Mouse (Mus musculus): Measurements from ENCODE around the gene Acoxl.

The Acoxl gene

GRCm38 (mm10) chr2:127838576-127838975, at the start of gene Acoxl:
Gene Acoxl, plus strand, starts transcription at chr2:127838876.
- no peak for DNase-seq (ENCODE audit: low read depth, low spot score)

GRCm38 (mm10) chr2:127789138-127789537, 49.5 kb upstream of the Acoxl start:
- DNase-seq (ENCODE audit: low read depth, low spot score), result no peak

GRCm38 (mm10) chr2:127789651-127790270, 48.9 kb upstream of the Acoxl start:
- no peak for DNase-seq (ENCODE audit: low read depth, low spot score)

GRCm38 (mm10) chr2:127791919-127792603, 46.6 kb upstream of the Acoxl start, which contains the start of gene Mtln:
Gene Mtln, minus strand, starts transcription at chr2:127792488.
- DNase-seq (ENCODE audit: low read depth, low spot score), result peak; percentile 80

- DNase-seq (ENCODE audit: low read depth, low spot score), result peak; percentile 95
These were observed 7.1 kb upstream of the Acoxl start, which contains the start of gene Bub1 for GRCm38 (mm10) chr2:127831401-127832102. Gene Bub1, minus strand, starts transcription at chr2:127831865.

GRCm38 (mm10) chr2:127832103-127832832, 6.4 kb upstream of the Acoxl start:
- no peak for DNase-seq (ENCODE audit: low read depth, low spot score)

- DNase-seq (ENCODE audit: low read depth, low spot score), result peak; percentile 57
These were observed 5.9 kb upstream of the Acoxl start for GRCm38 (mm10) chr2:127832833-127833190.

- DNase-seq (ENCODE audit: low read depth, low spot score), result no peak
These were observed 749 bp downstream of the Acoxl start for GRCm38 (mm10) chr2:127839425-127839824.

GRCm38 (mm10) chr2:127841402-127841801, 2.7 kb downstream of the Acoxl start:
- DNase-seq (ENCODE audit: low read depth, low spot score), result no peak

- DNase-seq (ENCODE audit: low read depth, low spot score), result no peak
These were observed 3.7 kb downstream of the Acoxl start for GRCm38 (mm10) chr2:127842421-127842820.

GRCm38 (mm10) chr2:127845346-127845982, 6.8 kb downstream of the Acoxl start:
- DNase-seq (ENCODE audit: low read depth, low spot score), result peak; percentile 7

GRCm38 (mm10) chr2:127846008-127846407, 7.3 kb downstream of the Acoxl start:
- DNase-seq (ENCODE audit: low read depth, low spot score), result no peak

GRCm38 (mm10) chr2:127846571-127846970, 7.9 kb downstream of the Acoxl start:
- no peak for DNase-seq (ENCODE audit: low read depth, low spot score)

GRCm38 (mm10) chr2:127850371-127850770, 11.7 kb downstream of the Acoxl start:
- no peak for DNase-seq (ENCODE audit: low read depth, low spot score)

GRCm38 (mm10) chr2:127854332-127854991, 15.8 kb downstream of the Acoxl start:
- DNase-seq (ENCODE audit: low read depth, low spot score), result no peak

- DNase-seq (ENCODE audit: low read depth, low spot score), result no peak
These were observed 25.7 kb downstream of the Acoxl start for GRCm38 (mm10) chr2:127864381-127864780.

- DNase-seq (ENCODE audit: low read depth, low spot score), result peak; percentile 24
These were observed 42.4 kb downstream of the Acoxl start for GRCm38 (mm10) chr2:127881063-127881462.

- DNase-seq (ENCODE audit: low read depth, low spot score), result peak; percentile 74
These were observed 50.8 kb downstream of the Acoxl start for GRCm38 (mm10) chr2:127889432-127889831.

- DNase-seq (ENCODE audit: low read depth, low spot score), result no peak
These were observed 51.3 kb downstream of the Acoxl start for GRCm38 (mm10) chr2:127889979-127890378.

GRCm38 (mm10) chr2:127890526-127890925, 51.9 kb downstream of the Acoxl start:
- peak; percentile 42 for DNase-seq (ENCODE audit: low read depth, low spot score)

- peak; percentile 12 for DNase-seq (ENCODE audit: low read depth, low spot score)
These were observed 52.4 kb downstream of the Acoxl start for GRCm38 (mm10) chr2:127891056-127891455.
